Mouse (Mus musculus): ENCODE measurements around the gene Ninl. TPM values are rescaled to one million over a fixed set of nuclear protein-coding genes. Genes with fewer than 3 reads are reported as not detected.
A peak's percentile ranks its signal among the peaks of the same experiment; 100 is the strongest.

Gene Ninl
- polyA plus RNA-seq, 1 experiment from 2014 or later, result 20.7 TPM

DNA sequence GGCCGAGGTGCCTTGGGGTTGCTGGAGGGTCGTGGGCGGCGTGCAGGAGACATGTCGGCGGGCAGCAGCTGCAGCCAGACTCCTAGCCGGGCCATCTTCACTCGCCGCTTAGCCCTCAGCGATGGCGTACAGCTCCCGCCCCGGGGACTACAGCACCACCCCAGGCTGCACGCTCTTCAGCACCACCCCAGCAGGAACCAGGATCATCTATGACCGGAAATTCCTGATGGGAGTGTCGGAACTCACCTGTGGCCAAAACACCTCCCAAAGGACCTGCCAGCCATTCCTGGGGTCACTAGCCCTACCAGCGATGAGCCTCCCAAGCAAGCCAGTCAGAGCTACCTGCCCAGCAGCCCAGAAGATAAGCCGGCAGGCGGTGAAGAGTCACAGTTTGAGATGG, 105.7 kb downstream of the Ninl start:
- Histone ChIP-seq H3K9me3 (no peaks in the 10 kb centered on the region), H3K27ac (replicated peaks) (no peak overlapping the region), H3K4me3 (no peak overlapping the region), H3K4me1 (no peaks in the 10 kb centered on the region), H3K36me3 (replicated peaks) (peaks cover 91% of the 10 kb centered on the region), H3K27me3 (replicated peaks; ENCODE audit: low read depth, poor library complexity, severe bottlenecking) (no peaks in the 10 kb centered on the region)
- DNase-seq (ENCODE audit: low spot score), result no peak
- 81% methylated on average over 19 of the region's 19 CpGs for WGBS

DNA sequence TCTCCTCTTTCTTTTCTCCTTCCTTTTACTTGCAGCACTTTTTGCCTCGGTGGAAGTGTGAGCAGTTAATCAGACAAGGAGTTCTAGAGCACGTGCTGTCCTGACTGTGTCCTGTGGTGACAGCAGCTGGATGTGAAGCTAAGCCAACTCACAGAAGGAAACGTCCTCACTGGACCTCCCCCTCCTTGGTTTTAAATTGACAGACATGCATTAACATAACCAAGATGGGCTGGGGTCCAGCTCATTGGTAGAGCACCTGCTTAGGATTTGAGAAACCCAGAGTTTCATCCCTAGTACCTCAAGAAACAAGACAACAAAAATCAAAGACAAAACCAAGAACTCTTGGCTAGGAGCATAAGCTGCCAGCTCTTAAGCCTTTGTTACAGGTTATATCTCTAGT, 108.4 kb downstream of the Ninl start:
- H3K27ac ChIP-seq (replicated peaks), result no peak overlapping the region
- H3K4me1 ChIP-seq, result no peaks in the 10 kb centered on the region
- DNase-seq (ENCODE audit: low spot score), result no peak
- no peaks in the 10 kb centered on the region for H3K9me3 ChIP-seq
- no peak overlapping the region for H3K4me3 ChIP-seq
- WGBS, result 81% methylated on average over 3 of the region's 3 CpGs
- H3K36me3 ChIP-seq (replicated peaks), result peaks cover 94% of the 10 kb centered on the region
- H3K27me3 ChIP-seq (replicated peaks; ENCODE audit: low read depth, poor library complexity, severe bottlenecking), result no peaks in the 10 kb centered on the region

DNA sequence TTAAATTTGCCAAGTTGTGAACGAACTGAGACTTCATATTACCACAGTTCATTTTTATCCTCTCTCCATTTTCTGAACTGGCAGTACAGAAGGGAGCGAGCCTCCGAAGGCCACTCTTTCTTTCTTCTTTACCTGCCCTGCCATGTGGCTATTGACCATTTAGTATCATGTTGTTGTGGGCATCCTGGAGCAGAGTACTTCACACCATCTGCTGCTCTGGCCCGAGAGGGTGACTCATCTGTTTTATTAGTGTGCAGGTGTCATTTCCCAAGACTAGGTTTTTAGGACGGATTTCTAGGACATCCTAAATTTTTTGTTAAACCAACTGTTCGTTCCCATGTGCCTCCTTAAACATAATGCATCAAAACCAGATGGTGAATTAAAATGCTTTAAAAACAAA, 110.0 kb downstream of the Ninl start:
- 89% methylated on average over 6 of the region's 6 CpGs for WGBS
- Histone ChIP-seq H3K27ac (replicated peaks) (no peak overlapping the region), H3K27me3 (replicated peaks; ENCODE audit: low read depth, poor library complexity, severe bottlenecking) (no peaks in the 10 kb centered on the region), H3K4me3 (no peak overlapping the region), H3K36me3 (replicated peaks) (peaks cover 95% of the 10 kb centered on the region), H3K9me3 (no peaks in the 10 kb centered on the region), H3K4me1 (no peaks in the 10 kb centered on the region)
- no peak for DNase-seq (ENCODE audit: low spot score)

DNA sequence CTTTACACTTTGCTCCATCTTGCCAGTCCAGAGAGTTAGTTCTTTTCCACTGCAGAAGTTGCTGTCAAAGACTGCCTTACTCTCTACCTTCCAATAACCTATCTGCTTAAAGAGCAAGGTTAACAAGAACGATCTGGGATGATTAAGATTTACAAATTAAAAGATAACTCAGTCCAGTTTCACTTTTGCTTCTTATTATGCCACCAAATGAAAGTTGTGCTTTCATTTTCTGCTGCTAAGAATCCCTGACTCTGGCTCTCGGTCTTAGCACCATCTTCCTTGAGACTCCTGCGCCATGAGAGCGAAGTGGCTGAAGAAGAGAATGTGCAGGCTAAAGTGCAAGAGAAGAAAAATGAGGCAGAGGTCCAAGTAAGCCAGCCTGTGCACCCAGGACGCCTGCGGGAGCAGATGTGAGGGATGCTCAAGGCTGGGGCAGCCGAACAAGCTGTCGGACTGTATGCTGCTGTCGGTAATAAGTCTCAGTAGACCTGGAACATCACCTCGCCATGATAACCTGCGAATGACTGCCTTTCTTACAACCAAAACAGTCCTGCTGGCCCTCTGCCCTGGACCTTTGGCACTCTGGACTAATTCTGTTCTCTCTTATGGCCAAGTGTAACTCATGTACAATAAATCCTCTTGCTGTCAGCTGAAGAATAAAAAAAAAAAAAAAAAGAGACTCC, 112.0 kb downstream of the Ninl start:
- H3K4me1 ChIP-seq, result no peaks in the 10 kb centered on the region
- 94% methylated on average over 11 of the region's 11 CpGs for WGBS
- no peak overlapping the region for H3K27ac ChIP-seq (replicated peaks)
- H3K36me3 ChIP-seq (replicated peaks), result peaks cover 93% of the 10 kb centered on the region
- no peaks in the 10 kb centered on the region for H3K27me3 ChIP-seq (replicated peaks; ENCODE audit: low read depth, poor library complexity, severe bottlenecking)
- no peaks in the 10 kb centered on the region for H3K9me3 ChIP-seq
- no peak overlapping the region for H3K4me3 ChIP-seq
- DNase-seq (ENCODE audit: low spot score), result no peak

DNA sequence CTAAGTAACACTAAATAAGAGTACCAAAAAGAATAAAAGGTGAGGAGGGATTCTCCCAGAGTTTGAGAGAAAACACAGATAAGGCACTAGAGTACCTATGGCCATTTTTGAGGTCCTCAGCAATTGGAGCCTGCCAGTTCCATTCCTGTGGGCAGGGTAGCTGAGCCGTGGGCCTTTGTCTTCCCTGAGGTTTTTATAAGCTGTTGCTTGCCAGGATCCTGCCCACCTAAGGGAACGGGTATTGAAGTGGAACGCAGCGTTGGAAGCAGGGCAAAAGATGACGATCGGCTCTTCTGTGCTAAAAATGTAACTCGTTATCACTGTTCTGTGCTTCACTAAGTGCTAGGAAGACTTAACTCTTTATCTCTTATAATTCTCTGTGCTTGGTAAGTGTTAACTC, 115.7 kb downstream of the Ninl start:
- 93% methylated on average over 7 of the region's 7 CpGs for WGBS

DNA sequence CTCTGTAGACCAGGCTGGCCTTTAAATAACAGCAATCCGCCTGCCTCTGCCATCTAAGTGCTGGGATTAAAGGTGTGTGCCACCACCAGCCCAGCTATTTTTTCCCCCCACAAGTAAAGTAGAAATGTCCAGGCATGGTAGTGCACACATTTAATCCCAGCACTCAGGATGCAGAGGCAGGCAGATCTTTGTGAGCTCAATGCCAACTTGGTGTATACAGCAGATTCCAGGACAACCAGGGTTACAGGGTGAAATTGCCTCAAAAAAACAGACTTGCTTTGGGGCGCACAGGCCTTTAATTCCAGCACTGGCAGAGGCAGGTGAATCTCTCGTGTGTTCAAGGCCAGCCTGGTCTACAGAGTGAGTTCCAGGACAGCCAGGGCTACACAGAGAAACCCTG, 116.2 kb downstream of the Ninl start:
- Histone ChIP-seq H3K4me3 (no peak overlapping the region), H3K4me1 (no peaks in the 10 kb centered on the region), H3K9me3 (no peaks in the 10 kb centered on the region), H3K36me3 (replicated peaks) (peaks cover 81% of the 10 kb centered on the region), H3K27ac (replicated peaks) (no peak overlapping the region), H3K27me3 (replicated peaks; ENCODE audit: low read depth, poor library complexity, severe bottlenecking) (no peaks in the 10 kb centered on the region)
- DNase-seq (ENCODE audit: low spot score), result no peak
- WGBS, result 91% methylated on average over 3 of the region's 3 CpGs

More for the DNA sequence above, 115.7 kb downstream of the Ninl start:
- H3K36me3 ChIP-seq (replicated peaks), result peaks cover 81% of the 10 kb centered on the region
- H3K4me1 ChIP-seq, result no peaks in the 10 kb centered on the region
- no peak overlapping the region for H3K27ac ChIP-seq (replicated peaks)
- H3K9me3 ChIP-seq, result no peaks in the 10 kb centered on the region
- H3K27me3 ChIP-seq (replicated peaks; ENCODE audit: low read depth, poor library complexity, severe bottlenecking), result no peaks in the 10 kb centered on the region
- DNase-seq (ENCODE audit: low spot score), result no peak
- no peak overlapping the region for H3K4me3 ChIP-seq

DNA sequence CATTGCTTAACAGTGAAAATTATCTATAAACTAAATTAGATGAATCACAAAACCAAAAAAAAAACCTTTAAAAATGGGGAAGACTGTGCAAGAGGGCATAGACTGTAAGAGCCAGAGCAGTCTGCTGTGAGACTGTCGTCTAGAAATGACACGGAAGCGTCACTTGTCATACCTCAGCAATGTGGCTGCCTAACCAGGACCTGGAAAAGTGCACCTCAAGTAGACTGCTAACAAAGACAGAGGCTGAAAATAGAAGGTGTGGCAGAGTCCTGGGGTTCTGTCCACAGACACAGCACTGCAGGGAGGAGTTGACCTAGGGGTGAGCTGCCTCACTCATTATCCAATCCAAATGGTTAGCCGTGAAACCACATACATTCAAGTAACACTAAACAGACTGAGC, 117.0 kb downstream of the Ninl start:
- DNase-seq (ENCODE audit: low spot score), result no peak
- no peak overlapping the region for H3K27ac ChIP-seq (replicated peaks)
- peaks cover 81% of the 10 kb centered on the region for H3K36me3 ChIP-seq (replicated peaks)
- no peaks in the 10 kb centered on the region for H3K9me3 ChIP-seq
- no peak overlapping the region for H3K4me3 ChIP-seq
- no peaks in the 10 kb centered on the region for H3K27me3 ChIP-seq (replicated peaks; ENCODE audit: low read depth, poor library complexity, severe bottlenecking)
- no peaks in the 10 kb centered on the region for H3K4me1 ChIP-seq
- 96% methylated on average over 4 of the region's 4 CpGs for WGBS

DNA sequence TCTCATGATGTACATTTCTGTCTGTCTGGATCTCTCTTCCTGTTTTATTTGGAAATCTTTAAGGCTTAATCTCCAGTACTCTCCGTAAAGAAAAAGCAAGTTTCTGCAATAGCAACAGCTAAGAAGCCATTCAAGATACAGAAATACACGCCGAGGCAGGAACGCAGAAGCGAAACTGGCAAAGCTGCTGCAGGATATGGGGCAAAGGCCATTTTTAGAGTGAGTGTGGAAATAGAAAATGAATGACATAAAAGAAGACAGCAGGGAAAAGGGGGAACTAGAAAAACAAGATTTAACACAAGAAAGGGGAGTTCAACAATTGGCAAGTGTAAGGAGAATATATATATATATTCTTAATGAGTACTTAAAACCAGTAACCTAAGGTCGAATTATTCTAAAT, 117.5 kb downstream of the Ninl start:
- Histone ChIP-seq H3K27ac (replicated peaks) (no peak overlapping the region), H3K27me3 (replicated peaks; ENCODE audit: low read depth, poor library complexity, severe bottlenecking) (no peaks in the 10 kb centered on the region), H3K9me3 (no peaks in the 10 kb centered on the region), H3K4me3 (no peak overlapping the region), H3K36me3 (replicated peaks) (peaks cover 81% of the 10 kb centered on the region), H3K4me1 (no peaks in the 10 kb centered on the region)
- no peak for DNase-seq (ENCODE audit: low spot score)
- WGBS, result 89% methylated on average over 6 of the region's 6 CpGs

DNA sequence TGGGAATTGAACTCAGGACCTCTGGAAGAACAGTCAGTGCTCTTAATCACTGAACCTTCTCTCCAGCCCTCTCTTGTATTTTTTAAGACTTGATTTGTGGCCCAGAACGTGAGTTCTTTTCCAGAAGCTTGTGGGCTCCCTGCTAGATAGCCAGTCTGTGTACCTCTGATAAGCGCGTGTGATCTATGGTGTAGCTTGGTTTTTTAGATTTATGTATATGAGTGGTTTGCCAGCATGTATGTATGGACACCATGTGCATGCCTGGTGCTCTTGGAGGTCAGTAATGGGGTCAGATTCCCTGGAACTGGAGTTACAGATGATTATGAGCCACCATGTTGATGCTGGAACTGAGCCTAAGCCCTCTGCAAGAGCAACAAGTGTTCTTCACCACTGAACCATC, 118.6 kb downstream of the Ninl start:
- Histone ChIP-seq H3K9me3 (no peaks in the 10 kb centered on the region), H3K36me3 (replicated peaks) (peaks cover 79% of the 10 kb centered on the region), H3K4me3 (no peak overlapping the region), H3K27me3 (replicated peaks; ENCODE audit: low read depth, poor library complexity, severe bottlenecking) (no peaks in the 10 kb centered on the region), H3K4me1 (no peaks in the 10 kb centered on the region), H3K27ac (replicated peaks) (no peak overlapping the region)
- 93% methylated on average over 3 of the region's 3 CpGs for WGBS
- DNase-seq (ENCODE audit: low spot score), result no peak

DNA sequence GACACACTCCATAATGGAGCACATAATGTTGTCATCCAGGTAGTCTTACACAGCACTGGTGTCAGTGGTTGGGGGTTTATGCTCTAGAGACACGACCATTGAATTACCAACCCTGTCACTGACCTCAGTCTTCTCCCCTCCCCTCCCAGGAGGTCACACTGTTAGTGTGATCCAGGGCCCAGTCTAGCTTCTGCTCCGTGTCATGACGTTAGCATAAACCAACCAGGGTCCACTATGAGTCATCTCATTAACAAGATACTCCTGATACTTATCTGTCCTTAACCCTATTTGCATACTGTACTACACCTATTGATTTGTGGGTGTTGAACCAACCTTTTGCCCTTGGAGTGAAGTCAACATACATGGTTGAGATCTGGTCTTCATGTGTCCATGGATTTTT, 120.5 kb downstream of the Ninl start:
- Histone ChIP-seq H3K27ac (replicated peaks) (no peak overlapping the region), H3K36me3 (replicated peaks) (peaks cover 76% of the 10 kb centered on the region), H3K9me3 (no peaks in the 10 kb centered on the region), H3K4me1 (no peaks in the 10 kb centered on the region), H3K27me3 (replicated peaks; ENCODE audit: low read depth, poor library complexity, severe bottlenecking) (no peaks in the 10 kb centered on the region), H3K4me3 (no peak overlapping the region)
- no peak for DNase-seq (ENCODE audit: low spot score)
- 95% methylated on average over 3 of the region's 3 CpGs for WGBS

DNA sequence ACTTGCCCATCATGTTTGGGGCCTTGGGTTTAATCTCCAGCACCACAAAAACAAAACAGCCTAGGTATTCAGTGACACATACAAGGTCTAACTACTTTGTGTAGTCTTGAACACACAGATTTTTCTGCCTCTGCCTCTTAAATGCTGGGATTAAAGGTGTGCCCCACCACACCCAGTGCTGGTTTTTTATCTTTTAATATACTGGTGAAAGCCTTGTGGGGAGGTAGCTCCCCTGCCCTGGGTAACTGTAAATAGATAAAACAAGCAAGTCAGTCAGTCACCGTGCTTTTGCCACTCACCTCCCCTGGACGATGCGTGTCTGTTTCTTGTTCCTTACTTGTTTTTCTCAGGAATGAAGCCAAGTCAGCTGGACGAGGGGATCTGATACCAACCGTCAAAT, 123.4 kb downstream of the Ninl start:
- Histone ChIP-seq H3K4me1 (0 out of 2 replicates have a peak, but pooled peaks cover 6% of the 10 kb centered on the region), H3K27ac (replicated peaks) (no peak overlapping the region), H3K36me3 (replicated peaks) (peaks cover 63% of the 10 kb centered on the region), H3K27me3 (replicated peaks; ENCODE audit: low read depth, poor library complexity, severe bottlenecking) (no peaks in the 10 kb centered on the region), H3K9me3 (no peaks in the 10 kb centered on the region), H3K4me3 (no peak overlapping the region)
- no peak for DNase-seq (ENCODE audit: low spot score)
- WGBS, result 91% methylated on average over 5 of the region's 5 CpGs

DNA sequence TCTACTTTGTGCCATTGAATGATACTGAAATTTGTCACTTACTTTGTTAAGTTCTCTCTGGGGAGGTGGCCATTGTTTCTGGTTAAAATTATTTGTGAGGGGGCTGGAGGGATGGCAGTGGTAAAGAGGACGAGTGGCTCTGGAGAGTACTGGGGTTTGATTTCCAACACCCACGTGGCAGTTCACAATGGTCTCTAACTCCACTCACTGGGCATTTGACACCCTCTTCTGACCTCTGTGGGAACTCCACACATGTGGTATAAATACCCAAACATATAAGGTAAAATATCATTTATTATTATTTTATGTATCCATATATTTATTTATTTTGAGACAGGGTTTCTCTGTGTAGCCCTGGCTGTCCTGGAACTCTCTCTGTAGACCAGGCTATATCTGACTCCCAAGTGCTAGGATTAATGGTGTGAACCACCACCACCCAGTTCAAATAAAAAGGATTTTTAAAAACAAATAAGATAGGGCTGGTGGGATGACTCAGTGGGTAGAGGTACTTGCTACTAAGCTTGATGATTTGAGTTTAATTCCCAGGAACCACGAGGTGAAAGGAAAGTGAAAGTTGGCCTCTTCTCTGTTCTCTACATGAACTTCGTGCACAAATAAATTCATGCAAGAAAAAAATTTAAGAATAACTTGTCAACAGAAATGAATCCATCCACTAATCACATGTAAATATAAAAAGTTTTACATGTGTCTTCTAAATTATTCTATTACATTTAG, 124.2 kb downstream of the Ninl start:
- Histone ChIP-seq H3K27me3 (replicated peaks; ENCODE audit: low read depth, poor library complexity, severe bottlenecking) (no peaks in the 10 kb centered on the region), H3K4me1 (peaks cover 11% of the 10 kb centered on the region; the same call in 1 of the 2 replicates), H3K9me3 (no peaks in the 10 kb centered on the region), H3K4me3 (no peak overlapping the region), H3K36me3 (replicated peaks) (peaks cover 56% of the 10 kb centered on the region), H3K27ac (replicated peaks) (no peak overlapping the region)
- DNase-seq (ENCODE audit: low spot score), result no peak
- WGBS, result 79% methylated on average over 4 of the region's 4 CpGs

DNA sequence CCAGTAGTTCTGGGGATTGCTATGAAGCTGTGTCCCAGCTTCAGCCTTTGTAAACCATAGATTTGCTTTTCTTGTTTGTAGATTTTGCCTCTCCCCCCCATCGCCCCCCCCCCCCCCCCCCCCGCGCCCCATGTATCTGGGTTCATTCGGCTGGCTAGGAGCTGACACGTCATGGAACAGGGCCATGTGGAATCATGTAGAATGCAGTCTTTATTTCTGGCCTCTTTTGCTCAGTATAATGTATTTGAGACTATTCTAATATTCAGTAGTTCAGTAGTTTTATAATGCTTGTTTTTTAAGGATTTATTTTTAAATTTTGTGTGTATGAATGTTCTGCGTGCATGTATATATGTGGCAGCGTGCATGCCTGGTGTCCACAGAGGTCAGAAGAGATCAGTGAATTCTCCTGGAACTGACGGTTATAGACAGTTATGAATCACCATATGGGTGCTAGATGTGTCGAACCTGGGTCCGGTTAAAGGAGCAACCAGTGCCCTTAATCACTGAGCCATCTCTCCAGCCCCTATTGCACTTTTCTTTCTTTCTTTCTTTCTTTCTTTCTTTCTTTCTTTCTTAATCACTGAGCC, 128.8 kb downstream of the Ninl start:
- peak overlapping the region; percentile 96 for H3K27ac ChIP-seq (replicated peaks)
- H3K4me1 ChIP-seq, result peaks cover 11% of the 10 kb centered on the region; the same call in 1 of the 2 replicates

More for the DNA sequence above, 128.8 kb downstream of the Ninl start:
- Histone ChIP-seq H3K4me3 (peak overlapping the region; percentile 73), H3K27me3 (replicated peaks; ENCODE audit: low read depth, poor library complexity, severe bottlenecking) (no peaks in the 10 kb centered on the region), H3K36me3 (replicated peaks) (peaks cover 19% of the 10 kb centered on the region), H3K9me3 (no peaks in the 10 kb centered on the region)
- DNase-seq (ENCODE audit: low spot score), result no peak
- 49% methylated on average over 10 of the region's 10 CpGs for WGBS
